Mouse (Mus musculus): ENCODE data around the gene Fbxl19.
A peak's percentile ranks its signal among the peaks of the same experiment; 100 is the strongest.
"Not testable (repeated sequence)": the region's sequence is repeated elsewhere in the genome, so short reads cannot be mapped to it uniquely, and the experiment has no call there.

Fbxl19 gene

DNA sequence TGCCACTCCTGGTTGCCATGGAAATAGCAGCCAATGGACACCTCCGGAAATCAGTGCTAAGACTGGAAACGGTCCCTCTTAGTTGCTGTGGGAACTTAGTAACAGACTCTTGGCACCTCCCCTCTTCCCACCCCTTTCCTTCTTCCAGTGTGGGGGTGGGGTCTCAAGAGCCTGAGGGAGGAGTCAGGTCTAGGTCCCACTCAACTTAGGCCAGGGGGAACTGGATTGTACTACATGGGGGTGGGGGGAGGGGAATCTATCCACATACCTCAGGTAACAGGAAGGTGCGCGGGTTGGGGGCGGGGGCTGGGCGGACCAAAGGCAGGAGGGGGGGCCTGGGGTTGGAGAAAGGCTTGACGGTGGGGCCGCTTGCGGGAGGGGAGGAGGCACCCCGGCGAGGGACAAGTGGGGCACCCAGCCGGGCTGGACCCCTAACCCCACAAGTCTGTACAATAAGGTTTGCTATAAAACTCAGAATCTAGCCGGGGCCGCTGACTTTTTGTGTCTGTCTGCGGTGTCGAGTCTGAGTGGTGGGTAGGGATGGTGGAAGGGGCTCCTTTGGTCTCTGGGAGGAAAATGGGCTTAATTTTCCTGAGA lies 24.8 kb downstream of the Fbxl19 start:
- peak; percentile 86 for DNase-seq

DNA sequence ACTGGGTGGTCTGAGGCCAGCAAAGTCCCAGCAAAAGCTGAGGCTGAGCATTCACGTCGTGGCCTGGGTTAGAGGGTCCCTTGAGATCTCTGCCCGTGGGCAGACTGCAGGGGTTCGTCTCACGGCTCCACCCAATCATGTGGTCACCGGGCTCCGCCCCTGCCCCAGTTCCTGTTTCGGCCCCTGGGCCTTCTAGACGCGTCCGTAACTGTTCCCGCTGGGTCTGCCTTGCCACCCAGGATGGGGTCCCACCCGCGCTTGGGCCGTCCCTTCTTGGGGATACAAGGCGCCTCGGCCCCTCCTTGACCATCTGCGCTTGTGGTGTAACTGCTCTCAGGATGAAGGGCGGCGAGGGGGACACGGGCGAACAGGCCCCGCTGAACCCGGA lies 25.3 kb downstream of the Fbxl19 start, which contains the start of gene Orai3:
TSS of gene Orai3 (plus strand) at position 165 of the 388 bp plus-strand sequence.
- DNase-seq: peak; percentile 75

DNA sequence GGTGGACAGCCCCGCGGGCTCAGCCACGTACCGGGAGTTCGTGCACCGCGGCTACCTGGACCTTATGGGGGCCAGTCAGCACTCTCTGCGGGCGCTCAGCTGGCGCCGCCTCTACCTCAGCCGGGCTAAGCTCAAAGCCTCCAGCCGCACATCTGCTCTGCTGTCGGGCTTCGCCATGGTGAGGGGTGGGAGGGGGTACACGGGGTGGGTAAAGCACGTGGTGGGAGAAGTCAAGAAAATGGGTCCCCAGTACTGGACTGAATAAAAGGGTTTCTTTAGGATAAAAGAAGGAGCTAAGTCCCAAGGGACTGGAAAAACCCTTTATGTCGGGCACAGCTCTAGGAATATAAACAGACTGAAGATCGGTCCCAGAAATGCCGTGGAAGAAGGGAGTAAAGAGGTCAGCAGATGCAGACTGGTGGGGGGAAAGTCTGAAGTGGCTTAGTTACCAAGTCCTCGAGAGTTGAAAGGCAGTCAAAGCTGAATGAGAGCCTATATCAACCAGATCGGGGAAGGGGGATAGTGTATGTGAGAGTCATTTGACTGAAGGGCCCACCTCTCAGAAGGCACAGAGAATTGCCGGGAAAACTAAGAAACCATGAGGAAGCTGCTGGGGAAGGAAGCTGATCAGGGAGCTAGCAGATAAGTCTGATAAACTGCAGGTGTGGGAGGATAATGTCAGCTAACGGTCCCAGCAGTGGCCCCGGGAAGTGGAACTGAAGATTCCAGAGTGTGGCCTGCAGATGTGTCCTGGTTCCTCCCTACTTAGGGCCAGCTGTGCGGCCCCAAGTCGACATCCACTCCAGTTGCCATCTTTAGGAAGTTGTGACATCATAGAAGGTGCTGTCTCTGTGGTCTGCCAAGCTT lies 25.9 kb downstream of the Fbxl19 start:
- no peak for DNase-seq

DNA sequence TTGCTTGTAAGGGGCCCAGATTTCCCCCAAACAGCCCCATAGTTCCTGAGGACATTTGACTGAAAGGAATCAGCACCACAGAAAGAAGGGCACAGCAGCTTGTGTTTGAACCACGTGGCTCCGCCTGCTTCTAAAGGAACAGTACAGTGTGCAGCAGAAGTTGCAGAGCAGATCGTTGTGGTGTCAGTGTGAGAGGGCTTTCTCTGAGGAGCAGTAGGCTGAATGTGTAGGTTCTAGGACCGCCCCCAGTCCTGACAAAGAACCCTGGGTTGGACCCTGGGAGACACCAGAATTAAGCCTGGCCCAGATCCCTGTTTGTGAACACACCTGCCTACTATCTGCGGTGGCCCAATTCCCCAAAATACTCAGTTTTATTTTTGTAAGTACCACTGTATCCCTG lies 26.9 kb downstream of the Fbxl19 start:
- DNase-seq: no peak

DNA sequence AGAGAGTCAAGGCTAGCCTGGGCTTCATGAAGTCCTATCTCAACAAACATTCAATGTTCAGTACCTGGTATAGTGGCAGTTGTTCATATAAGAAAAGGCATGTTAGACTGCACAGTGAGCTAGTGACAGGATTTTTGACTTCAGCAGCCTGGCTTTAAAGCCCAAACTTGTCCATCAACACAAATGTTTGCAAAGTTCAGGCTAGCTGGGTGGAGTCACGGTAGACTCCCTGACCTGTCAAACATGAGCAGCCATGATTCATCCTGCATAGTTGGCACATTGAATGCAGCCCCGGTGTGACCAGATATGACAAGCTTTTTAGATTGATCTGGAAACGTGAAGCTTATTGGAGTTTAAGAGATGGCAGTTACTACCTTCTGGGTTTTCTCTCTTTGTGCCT lies 27.7 kb downstream of the Fbxl19 start:
- DNase-seq: no peak

DNA sequence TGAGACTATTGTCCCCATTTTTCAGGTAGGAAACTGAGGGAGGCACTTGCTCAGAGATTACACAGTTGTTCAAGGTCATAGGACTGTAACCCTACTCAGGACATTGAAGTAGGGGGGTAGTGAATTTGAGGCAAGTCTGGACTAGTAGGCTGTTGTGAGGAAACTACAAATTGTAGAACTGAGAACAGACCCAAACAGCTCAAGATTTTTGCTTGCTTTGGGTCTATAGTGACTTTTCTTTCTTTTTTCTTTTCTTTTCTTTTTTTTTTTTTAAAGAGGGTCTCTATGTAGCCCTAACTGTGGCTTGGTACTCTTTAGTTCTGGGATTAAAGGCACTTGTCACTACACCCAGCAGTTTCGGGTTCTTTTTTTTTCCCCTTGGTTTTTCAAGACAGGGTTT lies 28.2 kb downstream of the Fbxl19 start:
- no peak for DNase-seq

DNA sequence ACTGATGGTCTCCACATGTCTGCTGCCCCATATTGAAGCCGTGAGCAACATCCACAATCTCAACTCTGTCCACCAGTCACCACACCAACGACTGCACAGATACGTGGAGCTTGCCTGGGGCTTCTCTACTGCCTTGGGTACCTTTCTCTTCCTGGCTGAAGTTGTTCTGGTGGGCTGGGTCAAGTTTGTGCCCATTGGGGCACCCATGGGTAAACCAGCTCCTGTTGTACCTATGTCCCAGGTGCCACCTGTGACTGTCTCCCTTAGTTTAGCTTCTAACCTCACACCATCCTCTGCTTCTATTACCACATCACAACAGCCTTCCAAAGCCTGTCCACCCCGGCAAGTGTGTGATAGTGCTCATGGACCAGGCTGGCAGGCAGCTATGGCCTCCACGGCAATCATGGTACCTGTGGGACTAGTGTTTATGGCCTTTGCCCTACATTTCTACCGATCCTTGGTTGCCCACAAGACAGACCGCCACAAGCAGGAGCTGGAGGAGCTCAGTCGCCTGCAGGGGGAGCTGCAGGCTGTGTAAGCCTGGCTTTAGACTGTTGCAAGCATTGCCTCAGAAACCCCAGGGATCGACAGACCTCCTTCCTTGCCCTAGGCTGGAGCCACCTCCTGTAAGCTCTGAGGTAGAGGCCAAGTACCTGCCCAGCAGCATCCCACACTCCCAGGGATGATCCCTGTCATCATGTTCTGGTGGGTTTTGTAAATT lies 29.5 kb downstream of the Fbxl19 start:
- DNase-seq: peak; percentile 77

DNA sequence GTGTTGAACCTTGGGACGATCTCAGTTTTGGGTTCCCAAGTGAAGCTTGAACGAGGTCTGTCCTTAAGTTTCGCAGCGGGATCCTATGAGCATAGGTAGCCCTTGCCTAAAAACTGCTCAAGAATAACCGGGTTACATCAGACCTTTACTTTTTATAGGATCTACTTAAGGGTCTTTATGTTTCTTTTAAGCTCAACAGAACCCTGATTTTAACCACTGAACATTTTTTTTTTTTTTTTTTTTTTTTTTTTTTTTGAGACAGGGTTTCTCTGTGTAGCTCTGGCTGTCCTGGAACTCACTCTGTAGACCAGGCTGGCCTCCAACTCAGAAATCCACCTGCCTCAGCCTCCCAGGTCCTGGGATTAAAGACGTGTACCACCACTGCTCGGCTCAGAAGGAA lies 31.5 kb downstream of the Fbxl19 start:
- not testable (repeated sequence) for DNase-seq

DNA sequence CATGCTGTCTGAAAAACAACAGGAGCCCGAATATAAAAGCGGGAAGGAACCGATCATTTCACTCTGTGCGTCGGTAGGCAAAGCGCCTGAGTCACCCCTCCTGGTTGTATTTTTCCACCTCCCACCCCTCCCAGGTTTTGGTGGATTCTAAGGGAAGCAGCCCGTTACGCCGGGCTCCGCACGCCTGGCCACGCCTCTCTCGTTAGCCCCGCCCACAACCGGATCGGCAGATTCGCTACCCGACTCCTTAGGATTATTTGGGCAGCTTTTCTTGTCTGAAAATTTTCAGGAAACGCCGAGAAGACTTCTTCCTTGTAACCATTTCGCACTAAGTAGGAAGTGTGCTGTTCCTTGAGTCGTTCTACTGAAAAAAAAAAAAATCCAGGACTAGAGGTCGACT lies 32.1 kb downstream of the Fbxl19 start, which contains the start of gene Setd1a:
TSS of gene Setd1a (plus strand) at position 245 of the 400 bp plus-strand sequence.
- peak; percentile 88 for DNase-seq

DNA sequence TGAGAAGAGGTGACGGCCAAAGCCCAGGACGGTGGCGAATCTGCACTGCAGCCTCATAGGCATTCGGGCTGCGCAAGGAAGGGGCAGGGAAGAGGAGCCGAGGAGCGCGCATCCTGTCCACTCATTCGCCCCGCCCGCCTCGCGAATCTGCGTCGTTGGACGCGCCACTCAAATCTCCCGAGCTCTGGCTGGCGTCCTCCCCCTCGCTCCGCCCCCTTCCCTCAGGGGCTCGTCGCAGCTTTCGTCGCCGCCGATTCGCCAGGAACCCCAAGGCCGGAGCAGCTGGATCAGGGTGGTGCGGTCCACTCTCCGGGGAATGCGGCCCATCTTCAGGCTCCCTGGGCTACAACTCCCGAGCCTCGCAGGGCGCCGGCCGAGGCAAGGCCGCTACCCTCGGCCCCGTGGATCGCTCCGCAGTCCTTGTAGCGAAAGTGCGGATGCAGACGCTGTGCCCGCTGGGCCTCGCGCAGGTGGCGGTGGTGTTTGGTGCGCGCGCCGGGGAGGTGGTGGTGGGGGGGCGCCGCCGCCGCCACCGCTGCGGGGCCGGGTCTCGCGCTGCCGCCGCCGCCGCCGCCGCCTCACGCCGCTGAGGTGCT lies 32.6 kb downstream of the Fbxl19 start:
- DNase-seq: peak; percentile 97

DNA sequence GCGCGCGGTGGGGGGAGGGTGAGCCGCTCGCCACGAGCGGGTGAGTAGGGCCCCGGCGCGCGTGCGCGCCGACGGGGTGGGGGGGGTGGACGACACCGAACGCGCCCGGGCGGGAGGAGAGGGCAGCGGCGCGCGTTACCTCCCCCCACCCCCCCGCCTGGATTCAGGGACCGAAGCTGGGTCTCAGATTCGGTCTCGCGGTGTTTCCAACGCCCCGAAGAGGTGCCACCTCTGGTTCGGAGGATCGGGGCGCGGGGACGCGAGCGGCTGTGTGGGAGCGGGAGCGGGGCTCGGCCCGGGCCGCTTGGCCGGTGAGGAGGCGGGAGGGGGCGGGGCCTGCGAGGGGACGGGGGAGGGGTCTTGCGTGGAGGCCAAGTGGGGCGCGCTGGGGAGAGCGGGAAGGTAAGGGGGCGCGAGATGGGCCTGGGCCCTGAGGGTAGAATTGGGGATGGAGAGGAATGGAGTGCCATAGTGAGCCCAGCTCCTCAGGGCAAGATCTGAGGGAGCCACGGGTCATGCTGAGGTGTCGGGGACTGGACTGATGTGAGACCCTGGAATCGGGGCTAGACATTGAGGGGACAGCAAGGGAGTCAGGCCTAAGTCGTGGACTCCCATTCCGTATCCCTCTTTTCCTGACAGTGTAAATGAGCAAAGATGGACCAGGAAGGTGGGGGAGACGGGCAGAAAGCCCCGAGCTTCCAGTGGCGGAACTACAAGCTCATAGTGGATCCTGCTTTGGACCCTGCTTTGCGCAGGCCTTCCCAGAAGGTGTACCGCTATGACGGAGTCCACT lies 33.3 kb downstream of the Fbxl19 start:
- DNase-seq: peak; percentile 66

DNA sequence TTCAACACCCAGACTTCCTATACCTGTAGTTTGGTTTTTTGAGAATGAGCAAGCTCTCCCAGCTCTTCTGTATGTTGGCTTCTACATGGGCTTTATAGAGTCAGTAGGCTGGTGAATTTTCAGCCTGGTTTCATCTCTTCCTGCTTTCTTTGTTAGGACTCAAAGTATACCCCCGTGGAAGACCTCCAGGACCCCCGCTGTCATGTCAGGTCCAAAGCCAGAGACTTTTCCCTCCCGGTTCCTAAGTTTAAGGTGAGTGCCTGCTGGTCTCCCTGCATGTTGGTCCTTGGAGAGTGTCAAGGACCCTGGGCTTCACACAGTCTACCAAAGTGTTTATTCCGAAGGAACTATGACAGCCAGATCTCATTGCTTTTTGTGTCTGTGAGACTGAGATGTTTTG lies 34.0 kb downstream of the Fbxl19 start:
- peak; percentile 29 for DNase-seq

DNA sequence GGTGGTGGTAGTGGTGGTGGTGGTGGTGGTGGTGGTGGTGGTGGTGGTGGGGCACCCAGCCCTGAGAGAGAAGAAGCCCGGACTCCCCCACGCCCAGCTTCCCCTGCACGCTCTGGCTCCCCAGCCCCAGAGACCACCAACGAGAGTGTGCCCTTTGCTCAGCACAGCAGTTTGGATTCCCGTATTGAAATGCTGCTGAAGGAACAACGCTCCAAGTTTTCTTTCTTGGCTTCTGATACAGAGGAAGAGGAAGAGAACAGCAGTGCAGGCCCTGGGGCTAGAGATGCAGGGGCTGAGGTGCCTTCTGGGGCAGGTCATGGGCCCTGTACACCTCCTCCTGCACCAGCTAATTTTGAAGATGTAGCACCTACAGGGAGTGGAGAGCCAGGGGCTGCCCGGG lies 41.0 kb downstream of the Fbxl19 start, which contains the start of gene Gm49388:
TSS of gene Gm49388 (plus strand) at position 301 of the 400 bp plus-strand sequence.
- DNase-seq: no peak

DNA sequence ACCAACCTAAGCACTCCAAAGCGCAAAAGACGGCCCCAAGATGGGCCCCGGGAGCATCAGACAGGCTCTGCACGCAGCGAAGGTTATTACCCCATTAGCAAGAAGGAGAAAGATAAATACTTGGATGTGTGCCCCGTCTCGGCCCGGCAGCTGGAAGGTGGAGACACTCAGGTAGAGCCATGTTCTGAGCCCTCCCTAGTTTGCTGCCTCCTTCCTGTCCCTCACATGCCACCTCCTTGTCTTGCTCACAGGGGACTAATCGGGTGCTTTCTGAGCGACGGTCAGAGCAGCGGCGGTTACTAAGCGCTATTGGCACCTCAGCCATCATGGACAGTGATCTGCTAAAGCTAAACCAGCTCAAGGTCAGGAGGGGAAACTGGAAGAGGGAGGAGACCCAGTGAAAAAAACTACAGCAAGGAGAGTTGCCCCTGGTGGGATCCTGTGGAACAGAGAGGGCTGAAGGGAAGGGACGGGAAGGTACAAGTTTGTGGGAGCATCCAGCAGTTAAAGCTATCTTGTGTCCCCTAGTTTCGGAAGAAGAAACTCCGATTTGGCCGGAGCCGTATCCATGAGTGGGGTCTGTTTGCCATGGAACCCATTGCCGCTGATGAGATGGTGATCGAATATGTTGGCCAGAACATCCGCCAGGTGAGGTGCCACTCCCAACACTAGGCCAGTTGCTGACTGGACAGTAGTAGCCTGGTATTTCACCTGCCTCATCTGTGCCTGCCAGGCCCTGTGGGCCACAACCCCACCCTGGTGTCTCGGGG lies 52.9 kb downstream of the Fbxl19 start:
- no peak for DNase-seq

DNA sequence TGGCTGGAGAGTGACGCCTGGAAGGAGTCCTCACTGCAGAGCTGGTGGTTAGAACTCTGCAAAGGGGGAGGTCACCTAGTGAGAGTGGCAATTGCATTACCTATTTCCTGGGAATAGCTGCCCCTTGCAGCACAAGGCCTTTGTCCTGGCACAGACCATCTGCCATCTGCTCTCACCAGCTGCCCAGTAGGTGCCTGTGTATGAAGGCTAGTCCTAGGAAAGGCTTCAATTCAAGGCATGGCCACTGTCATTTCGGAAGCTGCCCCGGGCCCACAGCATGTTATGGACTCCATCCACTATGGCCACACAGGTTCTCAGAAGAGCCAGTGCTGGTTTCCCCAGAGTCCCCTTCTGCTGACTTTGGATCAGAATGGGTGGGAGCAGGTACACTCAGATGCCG lies 54.2 kb downstream of the Fbxl19 start:
- peak; percentile 90 for DNase-seq

DNA sequence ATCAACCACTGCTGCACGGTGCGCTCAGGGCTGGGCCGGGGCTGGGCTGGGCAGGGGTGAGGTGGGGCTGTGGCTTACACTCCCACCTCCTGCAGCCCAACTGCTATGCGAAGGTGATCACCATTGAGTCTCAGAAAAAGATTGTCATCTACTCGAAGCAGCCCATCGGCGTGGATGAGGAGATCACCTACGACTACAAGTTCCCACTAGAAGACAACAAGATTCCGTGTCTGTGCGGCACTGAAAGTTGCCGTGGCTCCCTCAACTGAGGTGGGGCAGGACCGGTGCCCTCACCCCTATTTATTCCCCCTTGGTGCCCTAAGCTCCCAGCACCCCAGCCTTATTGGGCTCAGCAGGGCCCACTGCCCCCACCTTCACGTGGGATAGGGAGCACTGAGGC lies 54.9 kb downstream of the Fbxl19 start:
- DNase-seq: no peak

DNA sequence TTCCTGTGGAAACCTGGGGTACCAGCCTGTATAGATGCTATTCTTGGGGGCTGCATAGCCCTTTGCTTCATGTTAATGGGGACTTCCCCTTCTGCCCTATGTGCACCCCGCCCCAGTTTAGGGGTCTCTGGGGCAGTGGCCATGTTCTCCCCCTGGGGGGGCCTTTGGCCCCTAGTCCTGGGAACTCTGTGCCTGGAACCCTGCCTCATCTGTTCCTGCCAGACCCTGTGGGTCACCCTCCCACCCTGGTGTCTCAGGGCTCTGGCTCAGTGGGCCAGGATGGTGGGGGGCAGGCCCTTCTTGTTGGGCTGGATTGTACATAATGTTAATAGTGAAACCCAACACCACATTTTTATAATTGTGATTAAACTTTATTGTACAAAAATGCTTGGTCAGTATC lies 55.4 kb downstream of the Fbxl19 start:
- no peak for DNase-seq

DNA sequence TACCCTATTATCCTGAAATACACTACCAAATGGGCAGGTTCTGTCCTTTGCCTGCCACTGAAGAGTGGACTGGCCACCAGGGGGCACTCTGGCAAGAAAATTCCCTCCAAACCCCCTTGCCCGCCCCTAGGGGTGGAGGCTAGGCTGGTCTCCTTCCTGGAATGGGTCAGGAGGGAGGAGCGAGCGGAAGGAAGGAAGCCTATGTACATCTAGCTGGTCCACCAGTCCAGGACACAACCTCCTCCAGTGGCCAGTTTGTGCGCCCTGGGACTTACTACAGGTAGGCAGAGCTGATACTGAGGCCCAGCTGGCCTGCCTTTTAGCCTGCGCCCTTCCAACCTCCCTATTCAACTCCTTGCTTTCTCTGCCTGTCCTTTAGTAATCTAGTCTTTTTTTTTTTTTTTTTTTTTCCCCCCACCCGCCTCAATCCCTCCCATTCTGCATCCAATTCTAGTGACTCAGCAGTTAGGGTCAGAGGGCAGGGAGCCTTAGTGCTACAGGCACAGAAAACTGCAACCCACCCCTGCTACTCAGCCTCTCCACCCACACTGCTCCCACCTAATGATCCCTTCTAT lies 56.2 kb downstream of the Fbxl19 start, which contains the start of gene Hsd3b7:
TSS of gene Hsd3b7 (plus strand) at position 170 of the 575 bp plus-strand sequence.
- DNase-seq: peak; percentile 85

DNA sequence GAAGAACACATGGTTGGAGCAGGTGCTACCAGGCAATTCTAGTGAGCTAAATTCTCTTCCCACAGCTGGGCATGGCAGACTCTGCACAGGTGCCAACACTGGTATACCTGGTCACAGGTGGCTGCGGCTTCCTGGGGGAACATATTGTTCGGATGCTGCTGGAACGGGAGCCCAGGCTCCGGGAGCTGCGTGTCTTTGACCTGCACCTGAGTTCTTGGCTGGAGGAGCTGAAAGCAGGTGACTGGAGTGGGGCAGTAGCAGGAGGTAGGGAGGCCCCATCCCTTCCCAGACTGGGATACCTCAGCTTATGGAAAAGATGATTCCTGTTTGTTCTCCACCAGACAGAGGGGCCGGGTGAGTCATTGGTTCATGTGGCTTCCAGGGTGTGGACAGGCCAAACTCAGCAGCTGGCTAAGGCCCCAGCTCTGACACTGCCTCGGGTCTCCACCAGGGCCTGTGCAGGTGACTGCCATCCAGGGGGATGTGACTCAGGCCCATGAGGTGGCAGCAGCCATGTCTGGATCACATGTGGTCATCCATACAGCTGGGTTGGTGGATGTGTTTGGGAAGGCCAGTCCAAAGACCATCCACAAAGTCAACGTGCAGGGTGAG lies 56.8 kb downstream of the Fbxl19 start:
- no peak for DNase-seq

DNA sequence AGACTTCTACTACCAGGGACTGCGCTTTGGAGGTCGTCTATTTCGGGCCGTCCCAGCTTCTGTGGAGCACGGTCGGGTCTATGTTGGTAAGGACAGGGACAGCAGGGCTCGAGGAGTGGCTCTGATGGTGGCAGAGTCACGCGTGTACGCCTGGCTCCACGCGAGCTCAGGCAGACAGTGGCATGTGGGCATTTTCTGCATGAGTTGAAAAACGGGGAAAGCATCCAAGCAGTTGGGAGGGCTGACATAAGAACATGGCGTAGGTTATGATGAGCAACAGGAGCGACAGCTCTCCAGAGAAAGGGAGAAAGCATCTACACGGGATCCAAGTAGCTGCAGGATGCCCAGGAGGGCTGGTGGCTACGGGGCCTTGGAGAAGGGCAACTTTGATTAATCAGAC lies 58.0 kb downstream of the Fbxl19 start:
- DNase-seq: peak; percentile 79

DNA sequence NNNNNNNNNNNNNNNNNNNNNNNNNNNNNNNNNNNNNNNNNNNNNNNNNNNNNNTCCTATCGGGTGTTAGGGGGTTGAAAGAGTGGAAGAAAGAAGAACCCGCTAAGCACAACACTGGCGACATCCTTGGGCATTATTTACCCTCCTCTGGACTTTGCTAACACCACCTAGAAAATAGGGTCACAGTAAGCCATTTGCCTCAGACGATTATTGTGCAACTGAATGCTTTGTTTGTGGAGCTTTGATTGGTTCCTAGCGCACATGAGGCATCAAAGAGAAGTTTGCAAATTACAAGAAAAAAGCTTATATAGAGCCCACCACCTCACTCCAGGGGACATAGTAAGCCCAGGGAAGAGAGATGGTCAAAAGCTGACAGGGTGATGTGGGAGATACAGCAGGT lies 64.5 kb downstream of the Fbxl19 start:
- DNase-seq: no peak

All from cerebellum, adult 11 months (tissue).